Mouse (Mus musculus): ENCODE results near the gene Ctnnb1. TPM values are rescaled to one million over a fixed set of nuclear protein-coding genes. Genes with fewer than 3 reads are reported as not detected.
A peak's percentile ranks its signal among the peaks of the same experiment; 100 is the strongest.

The Ctnnb1 gene
- total and polyA plus RNA-seq, 2 experiments from 2014 or later = 287 to 986 TPM

DNA sequence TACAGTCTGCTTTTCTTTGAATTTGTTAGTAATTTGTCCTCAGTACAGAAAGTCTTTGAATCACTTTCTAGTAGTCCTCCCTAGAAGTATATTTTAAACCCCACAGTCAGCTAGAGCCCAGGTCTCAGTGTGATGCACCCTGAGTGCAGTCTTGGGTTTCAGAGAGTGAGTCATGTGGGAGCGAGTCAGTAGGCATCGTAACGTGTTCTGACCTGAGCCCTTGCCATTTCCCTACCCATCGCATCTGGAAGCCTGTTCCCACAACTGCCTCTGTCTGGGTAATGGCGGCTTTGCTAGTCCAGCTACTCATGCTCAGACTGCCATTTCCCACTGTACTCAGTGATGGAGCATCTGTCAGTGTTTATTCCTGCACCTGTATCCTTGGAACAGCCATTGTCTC, 29.0 kb downstream of the Ctnnb1 start:
- DNase-seq (ENCODE audit: low spot score) = no peak
- H3K36me3 ChIP-seq (ENCODE audit: insufficient read depth, low read length) = peaks cover 73% of the 10 kb centered on the region
- TF ChIP-seq CTCF (IDR thresholded peaks at IDR 0.05; ENCODE audit: low read depth) = no peak
- no peaks in the 10 kb centered on the region for H3K9me3 ChIP-seq (ENCODE audit: low read length)
- H3K4me2 ChIP-seq (ENCODE audit: low read depth, low read length) = no peak overlapping the region
- no peak overlapping the region for H3K4me3 ChIP-seq (ENCODE audit: low read length)
- no peaks in the 10 kb centered on the region for H3K27me3 ChIP-seq (ENCODE audit: insufficient read depth, low read length)
- no peak overlapping the region for H3K27ac ChIP-seq
- no peaks in the 10 kb centered on the region for H3K4me1 ChIP-seq (ENCODE audit: insufficient read depth, low read length)
- no peak for ATAC-seq
- 80% methylated on average over 5 of the region's 5 CpGs for WGBS
- H3K9ac ChIP-seq (replicated peaks; ENCODE audit: low read length) = no peak overlapping the region

- ATAC-seq (no peak), DNase-seq (ENCODE audit: low spot score) (peak; percentile 52)
- Histone ChIP-seq H3K4me3 (ENCODE audit: low read length) (no peak overlapping the region), H3K9me3 (ENCODE audit: low read length) (no peaks in the 10 kb centered on the region), H3K4me2 (ENCODE audit: low read depth, low read length) (no peak overlapping the region), H3K36me3 (ENCODE audit: insufficient read depth, low read length) (peaks cover 69% of the 10 kb centered on the region), H3K27me3 (ENCODE audit: insufficient read depth, low read length) (no peaks in the 10 kb centered on the region), H3K4me1 (ENCODE audit: insufficient read depth, low read length) (no peaks in the 10 kb centered on the region), H3K27ac (no peak overlapping the region), H3K9ac (replicated peaks; ENCODE audit: low read length) (no peak overlapping the region)
- 44% methylated on average over 6 of the region's 6 CpGs for WGBS
- TF ChIP-seq CTCF (IDR thresholded peaks at IDR 0.05; ENCODE audit: low read depth) = no peak
Measured at GRCm38 (mm10) chr9:120958560-120958959, 29.5 kb downstream of the Ctnnb1 start.

- H3K9me3 ChIP-seq (ENCODE audit: low read length) = no peaks in the 10 kb centered on the region
- 90% methylated on average over 4 of the region's 4 CpGs for WGBS
- no peak overlapping the region for H3K4me3 ChIP-seq (ENCODE audit: low read length)
- DNase-seq (ENCODE audit: low spot score) = no peak
- H3K27me3 ChIP-seq (ENCODE audit: insufficient read depth, low read length) = no peaks in the 10 kb centered on the region
- no peak overlapping the region for H3K4me2 ChIP-seq (ENCODE audit: low read depth, low read length)
- ATAC-seq = no peak
- H3K27ac ChIP-seq = no peak overlapping the region
- H3K4me1 ChIP-seq (ENCODE audit: insufficient read depth, low read length) = no peaks in the 10 kb centered on the region
- H3K36me3 ChIP-seq (ENCODE audit: insufficient read depth, low read length) = peaks cover 68% of the 10 kb centered on the region
- H3K9ac ChIP-seq (replicated peaks; ENCODE audit: low read length) = no peak overlapping the region
- no peak for TF ChIP-seq CTCF (IDR thresholded peaks at IDR 0.05; ENCODE audit: low read depth)
Measured at GRCm38 (mm10) chr9:120959225-120959624, 30.2 kb downstream of the Ctnnb1 start.

DNA sequence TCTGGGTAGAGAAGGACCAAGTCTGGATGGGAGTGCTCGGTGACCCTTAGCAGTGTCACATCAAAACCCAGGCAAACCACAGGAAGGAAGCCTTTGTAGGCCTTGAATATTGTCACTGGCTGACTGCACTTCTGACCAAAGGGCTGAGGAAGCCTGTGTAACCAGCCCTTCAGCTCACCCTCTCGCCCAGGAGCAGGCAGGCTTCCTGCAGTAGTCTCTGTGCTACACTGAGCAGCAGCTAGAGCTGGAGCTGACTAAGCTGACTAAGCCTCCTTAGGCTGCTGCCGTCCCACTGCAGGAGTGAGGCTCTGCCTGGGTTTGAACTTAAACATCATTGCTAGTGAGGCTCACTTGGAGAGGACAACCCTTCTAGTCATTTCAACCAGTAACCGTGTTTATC, 31.6 kb downstream of the Ctnnb1 start:
- no peak overlapping the region for H3K4me3 ChIP-seq (ENCODE audit: low read length)
- no peak for TF ChIP-seq CTCF (IDR thresholded peaks at IDR 0.05; ENCODE audit: low read depth)
- H3K36me3 ChIP-seq (ENCODE audit: insufficient read depth, low read length) = peaks cover 69% of the 10 kb centered on the region
- 75% methylated on average over 4 of the region's 4 CpGs for WGBS
- no peaks in the 10 kb centered on the region for H3K9me3 ChIP-seq (ENCODE audit: low read length)
- no peaks in the 10 kb centered on the region for H3K4me1 ChIP-seq (ENCODE audit: insufficient read depth, low read length)
- H3K4me2 ChIP-seq (ENCODE audit: low read depth, low read length) = no peak overlapping the region
- no peak overlapping the region for H3K9ac ChIP-seq (replicated peaks; ENCODE audit: low read length)
- H3K27ac ChIP-seq = no peak overlapping the region
- H3K27me3 ChIP-seq (ENCODE audit: insufficient read depth, low read length) = no peaks in the 10 kb centered on the region
- DNase-seq (ENCODE audit: low spot score) (no peak), ATAC-seq (no peak)

DNA sequence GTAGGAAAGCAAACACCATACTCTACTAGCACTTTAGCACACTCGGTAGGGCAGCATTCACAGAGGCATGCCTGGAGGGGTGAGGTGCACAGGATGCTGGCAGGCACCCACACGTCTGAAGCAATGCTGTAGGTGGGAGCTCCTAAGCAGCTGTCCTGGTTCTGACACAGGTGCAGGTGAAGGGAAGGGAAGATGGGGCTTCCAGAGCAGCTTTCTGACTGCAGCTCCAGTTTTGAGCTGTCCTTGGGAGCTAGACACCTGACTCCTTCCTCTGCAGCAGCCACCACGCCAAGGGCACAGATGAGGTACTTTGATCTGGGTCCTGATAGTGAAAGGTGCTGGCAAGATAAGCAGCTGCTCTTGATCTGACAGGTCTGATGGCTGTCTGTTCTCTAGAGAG, 32.5 kb downstream of the Ctnnb1 start:
- H3K4me2 ChIP-seq (ENCODE audit: low read depth, low read length) = no peak overlapping the region
- peaks cover 63% of the 10 kb centered on the region for H3K36me3 ChIP-seq (ENCODE audit: insufficient read depth, low read length)
- no peak for TF ChIP-seq CTCF (IDR thresholded peaks at IDR 0.05; ENCODE audit: low read depth)
- H3K4me1 ChIP-seq (ENCODE audit: insufficient read depth, low read length) = no peaks in the 10 kb centered on the region
- no peak overlapping the region for H3K27ac ChIP-seq
- no peaks in the 10 kb centered on the region for H3K27me3 ChIP-seq (ENCODE audit: insufficient read depth, low read length)
- H3K9ac ChIP-seq (replicated peaks; ENCODE audit: low read length) = no peak overlapping the region
- 75% methylated on average over 3 of the region's 3 CpGs for WGBS
- DNase-seq (ENCODE audit: low spot score) (no peak), ATAC-seq (no peak)
- no peaks in the 10 kb centered on the region for H3K9me3 ChIP-seq (ENCODE audit: low read length)
- H3K4me3 ChIP-seq (ENCODE audit: low read length) = no peak overlapping the region

DNA sequence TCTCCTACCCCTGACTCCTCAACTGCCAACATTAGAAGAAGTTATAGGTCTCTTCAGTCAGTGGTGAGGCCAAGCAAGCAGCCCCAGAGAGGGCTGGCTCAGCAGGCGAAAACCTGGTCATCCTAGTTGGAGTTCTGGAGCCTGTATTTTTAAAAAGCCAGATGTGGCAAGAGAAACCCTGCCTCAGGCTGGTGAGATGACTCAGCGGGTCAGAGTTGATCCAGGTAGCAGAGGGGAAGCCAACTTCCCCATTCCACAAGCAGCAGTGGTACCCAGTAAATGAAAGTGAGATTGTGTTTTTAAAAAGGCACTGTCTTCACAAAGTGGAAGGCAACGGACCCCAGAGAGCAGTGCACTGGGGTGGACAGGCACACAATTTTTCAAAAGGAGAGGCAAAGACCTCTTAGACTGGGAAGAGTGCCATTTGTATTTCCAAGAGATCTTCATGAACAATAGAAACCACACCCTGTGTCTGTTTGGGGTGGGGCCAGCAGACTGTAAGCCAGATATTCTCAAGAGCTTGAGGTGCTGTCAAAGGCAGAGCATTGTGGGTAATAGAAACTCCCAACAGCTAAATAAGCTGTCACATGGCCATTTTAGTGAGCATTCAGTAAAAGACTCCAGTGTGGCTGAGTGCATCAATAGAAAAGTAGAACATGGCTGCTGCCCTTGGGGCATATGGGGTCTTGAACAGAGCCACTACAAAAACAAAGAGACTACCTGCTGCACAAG, 33.1 kb downstream of the Ctnnb1 start:
- Histone ChIP-seq H3K4me3 (ENCODE audit: low read length) (no peak overlapping the region), H3K4me1 (ENCODE audit: insufficient read depth, low read length) (no peaks in the 10 kb centered on the region), H3K27me3 (ENCODE audit: insufficient read depth, low read length) (no peaks in the 10 kb centered on the region), H3K36me3 (ENCODE audit: insufficient read depth, low read length) (peaks cover 56% of the 10 kb centered on the region), H3K9ac (replicated peaks; ENCODE audit: low read length) (no peak overlapping the region), H3K4me2 (ENCODE audit: low read depth, low read length) (no peak overlapping the region), H3K27ac (peak overlapping the region; percentile 22; the same call in 1 of the 2 replicates), H3K9me3 (ENCODE audit: low read length) (no peaks in the 10 kb centered on the region)
- no peak for TF ChIP-seq CTCF (IDR thresholded peaks at IDR 0.05; ENCODE audit: low read depth)
- ATAC-seq (no peak), DNase-seq (ENCODE audit: low spot score) (peak; percentile 7)
- 73% methylated on average over 3 of the region's 3 CpGs for WGBS

GRCm38 (mm10) chr9:120963104-120963503, 34.1 kb downstream of the Ctnnb1 start:
- ATAC-seq = no peak
- Histone ChIP-seq H3K27ac (peak overlapping the region; percentile 22; the same call in 1 of the 2 replicates), H3K9ac (replicated peaks; ENCODE audit: low read length) (no peak overlapping the region), H3K4me3 (ENCODE audit: low read length) (no peak overlapping the region), H3K36me3 (ENCODE audit: insufficient read depth, low read length) (peaks cover 46% of the 10 kb centered on the region), H3K27me3 (ENCODE audit: insufficient read depth, low read length) (no peaks in the 10 kb centered on the region), H3K4me1 (ENCODE audit: insufficient read depth, low read length) (no peaks in the 10 kb centered on the region), H3K4me2 (ENCODE audit: low read depth, low read length) (no peak overlapping the region), H3K9me3 (ENCODE audit: low read length) (no peaks in the 10 kb centered on the region)
- 93% methylated on average over 4 of the region's 4 CpGs for WGBS
- no peak for TF ChIP-seq CTCF (IDR thresholded peaks at IDR 0.05; ENCODE audit: low read depth)
- no peak for DNase-seq (ENCODE audit: low spot score)

All from hindbrain, postnatal 0 days (tissue).